Mouse (Mus musculus): ENCODE results near the gene Il34.

The Il34 gene

DNA sequence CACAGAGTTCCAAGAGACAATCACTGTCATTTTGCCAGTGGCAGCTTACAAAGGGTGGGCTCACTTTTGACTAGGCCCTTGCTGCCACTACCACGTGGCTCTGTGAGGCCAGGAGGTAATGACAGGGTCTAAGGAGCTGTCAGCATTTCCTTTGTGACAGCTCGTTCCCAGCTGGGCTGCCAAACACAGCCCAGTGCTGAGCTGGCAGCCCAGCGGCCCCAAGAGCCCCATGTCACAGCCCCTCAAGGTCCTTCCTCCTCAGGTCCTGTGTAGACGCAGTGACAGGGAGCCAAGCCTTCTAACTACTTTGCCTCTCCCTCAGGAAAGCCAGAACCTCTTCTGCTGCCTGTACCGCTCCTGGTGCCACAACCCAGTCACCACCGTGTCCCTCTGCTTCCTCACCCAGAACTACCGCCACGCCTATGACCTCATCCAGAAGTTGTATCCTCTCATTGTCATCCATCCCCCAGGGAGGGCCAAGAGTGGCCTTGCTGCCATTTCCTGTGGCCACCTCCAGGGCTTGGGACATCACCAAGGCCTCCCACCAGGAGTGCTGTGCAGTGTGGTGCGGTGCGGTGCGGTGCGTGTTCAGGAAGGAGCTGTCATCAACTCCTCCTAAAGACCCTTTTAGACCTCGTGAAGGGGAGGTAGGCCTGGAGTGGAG is 94.3 kb downstream of the Il34 start:
- in situ Hi-C loops (cut with MboI, MseI) = no loop called here

DNA sequence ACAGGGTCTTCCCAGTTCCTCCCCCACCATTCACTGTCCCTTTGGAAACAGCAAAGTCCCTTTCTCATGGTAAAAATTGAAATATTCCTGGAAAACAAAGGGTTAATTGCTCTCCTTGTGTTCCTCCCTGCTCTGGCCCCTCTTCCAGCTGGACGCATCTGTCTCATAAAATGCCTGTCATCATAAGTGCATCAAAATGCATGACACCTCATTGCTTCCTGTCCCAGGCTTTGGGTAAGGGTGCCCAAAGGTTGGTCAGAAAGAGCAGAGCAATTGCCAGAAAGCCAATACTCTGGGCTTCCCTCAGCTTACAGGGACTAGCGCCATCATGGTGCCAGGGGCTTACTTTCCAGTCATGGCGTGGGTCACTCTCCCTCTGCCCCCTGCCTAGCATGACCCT is 95.1 kb downstream of the Il34 start:
- in situ Hi-C loops (cut with MboI, MseI) = no loop called here

DNA sequence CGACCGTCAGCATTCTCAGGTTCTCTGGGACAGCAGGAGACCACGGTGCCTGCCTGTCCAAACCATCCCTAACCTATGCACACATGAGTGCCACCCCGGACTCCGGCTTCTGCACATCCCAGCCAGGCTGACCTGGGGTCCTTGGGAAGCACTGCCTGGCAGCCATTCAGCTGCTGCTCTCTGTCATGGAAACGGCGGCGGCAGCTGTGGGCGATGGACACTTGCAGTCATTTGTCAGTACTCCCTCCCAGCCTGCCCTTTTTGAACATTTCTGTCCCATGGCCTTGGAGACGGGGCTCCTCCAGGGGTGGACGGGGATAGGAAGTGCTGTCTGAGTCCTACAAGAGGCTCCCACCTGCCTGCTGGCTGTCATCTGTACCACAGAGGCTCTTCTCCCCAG is 97.3 kb downstream of the Il34 start:
- in situ Hi-C loops (cut with MboI, MseI) = loop anchor here (10.0 kb wide), 1 partner anchor 56 kb away; no protein-coding TSS in a partner anchor

DNA sequence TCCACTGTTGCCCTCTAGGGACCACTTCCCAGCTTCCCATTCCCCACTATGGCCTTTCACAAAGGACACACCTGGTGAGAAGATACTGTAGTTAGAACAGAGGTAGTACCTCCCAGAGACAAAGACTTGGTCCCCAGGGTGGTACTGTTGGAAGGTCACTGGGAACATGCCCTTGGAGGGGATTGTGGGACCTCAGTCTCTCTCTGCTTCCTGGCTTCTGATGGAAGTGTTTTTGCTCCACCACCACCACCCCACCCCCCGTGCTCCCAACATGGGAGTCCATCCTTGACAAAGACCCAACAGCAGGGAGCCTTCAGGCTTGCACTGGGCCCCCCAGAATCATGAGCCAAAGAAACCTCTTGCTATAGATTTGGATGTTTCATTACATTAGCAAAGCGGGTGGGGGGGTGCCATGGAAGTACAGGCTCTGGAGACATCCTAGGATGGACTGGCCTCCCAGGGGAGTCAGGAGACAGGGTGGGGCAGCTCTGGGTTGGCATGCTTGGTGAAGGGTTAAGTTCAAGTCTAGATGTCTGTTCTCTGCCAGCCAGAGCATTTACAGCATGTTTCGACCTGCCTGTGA is 99.3 kb downstream of the Il34 start:
- in situ Hi-C loops (cut with MboI, MseI) = loop anchor here (10.0 kb wide), 1 partner anchor 58 kb away; no protein-coding TSS in a partner anchor

DNA sequence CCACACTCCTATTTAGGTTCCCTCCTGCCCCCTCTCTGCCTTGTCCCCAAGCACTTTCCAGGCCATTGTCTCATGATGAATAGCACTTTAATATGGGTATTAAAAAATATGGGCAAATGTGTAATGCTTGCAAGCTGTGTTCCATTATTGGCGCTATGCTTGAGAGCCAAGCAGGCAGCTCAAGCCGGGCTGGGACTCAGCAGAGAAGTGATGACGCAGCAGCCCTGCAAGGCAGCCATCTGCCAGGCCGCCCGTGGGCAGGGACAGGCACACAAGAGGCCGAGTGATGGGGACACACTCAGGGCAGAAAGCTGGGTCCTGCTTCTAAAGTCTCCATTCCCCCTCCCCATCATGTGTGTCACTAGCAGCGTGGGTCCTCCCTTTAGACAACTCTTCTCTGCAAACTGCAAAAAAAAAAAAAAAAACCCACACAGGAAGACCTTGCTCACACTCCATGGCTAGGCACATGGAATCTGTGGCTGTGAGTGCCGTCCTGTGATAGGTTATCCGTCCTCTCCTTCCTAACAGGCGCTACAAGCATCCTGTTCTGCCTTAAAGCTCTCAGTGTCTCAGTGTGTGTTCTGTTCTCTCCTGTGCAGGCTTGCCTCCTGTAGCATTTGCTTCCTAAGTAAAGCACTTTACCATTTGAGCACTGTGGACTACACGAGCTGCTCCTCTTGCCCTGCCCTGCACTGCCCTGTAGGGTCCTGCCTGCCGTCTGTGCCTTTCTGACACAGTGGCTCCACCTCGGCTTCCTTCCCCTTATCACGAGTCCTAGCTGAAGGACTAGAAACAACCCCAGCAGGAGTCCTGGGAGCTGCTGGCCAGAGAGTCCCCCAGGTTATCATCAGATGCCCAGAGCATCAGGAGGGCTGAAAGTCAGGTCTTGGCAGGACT is 100.1 kb downstream of the Il34 start:
- in situ Hi-C loops (cut with MboI, MseI) = loop anchor here (10.0 kb wide), 1 partner anchor 59 kb away; no protein-coding TSS in a partner anchor

DNA sequence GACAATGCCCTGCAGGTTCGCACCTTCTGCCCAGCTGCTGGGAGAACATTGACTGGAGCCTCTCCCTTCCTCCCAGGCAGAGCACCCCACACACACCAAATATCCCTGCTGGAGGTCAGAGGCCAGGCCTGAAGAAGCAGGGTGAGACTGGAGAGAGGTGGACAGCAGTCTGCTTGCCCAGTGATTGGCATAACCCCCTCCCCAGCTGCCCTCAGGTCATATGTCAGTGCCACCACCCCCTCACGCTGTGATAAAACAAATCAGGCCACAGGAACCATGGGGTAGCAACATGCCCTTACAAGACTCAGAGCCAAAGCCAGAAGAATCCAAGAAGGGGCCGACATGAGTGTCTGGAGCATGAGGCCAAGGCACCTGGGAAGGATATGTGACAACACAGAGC is 101.6 kb downstream of the Il34 start:
- in situ Hi-C loops (cut with MboI, MseI) = loop anchor here (10.0 kb wide), 1 partner anchor 61 kb away; no protein-coding TSS in a partner anchor

DNA sequence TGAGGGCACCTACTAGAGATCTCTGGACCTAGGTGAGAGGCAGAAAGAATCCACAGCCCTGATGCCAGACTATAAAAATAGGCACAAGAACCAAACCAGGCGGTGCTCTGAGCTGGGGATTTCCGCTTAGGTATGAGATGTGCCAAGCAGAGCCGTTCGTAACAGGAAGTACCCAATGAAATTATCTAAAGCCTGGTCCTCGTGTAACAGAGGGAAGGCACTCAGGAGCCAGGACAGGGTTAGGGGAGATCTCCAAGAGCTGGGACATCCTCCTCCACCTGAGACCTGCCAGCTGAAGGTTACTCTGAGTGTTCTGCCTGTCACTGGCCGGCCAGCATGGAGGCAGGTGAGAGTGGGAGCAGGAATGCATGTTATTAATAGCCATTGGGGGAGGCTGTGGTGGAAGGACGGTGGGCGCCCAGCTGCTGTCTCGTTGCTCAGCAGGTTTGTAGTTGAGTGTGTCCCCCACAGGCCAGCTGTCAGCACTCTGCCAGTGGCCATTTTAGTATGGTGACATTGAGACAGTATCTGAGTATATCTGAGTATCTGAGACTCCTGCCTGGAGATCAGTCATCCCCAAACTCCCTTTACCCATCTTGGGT is 102.2 kb downstream of the Il34 start:
- in situ Hi-C loops (cut with MboI, MseI) = loop anchor here (10.0 kb wide), 1 partner anchor 61 kb away; no protein-coding TSS in a partner anchor

DNA sequence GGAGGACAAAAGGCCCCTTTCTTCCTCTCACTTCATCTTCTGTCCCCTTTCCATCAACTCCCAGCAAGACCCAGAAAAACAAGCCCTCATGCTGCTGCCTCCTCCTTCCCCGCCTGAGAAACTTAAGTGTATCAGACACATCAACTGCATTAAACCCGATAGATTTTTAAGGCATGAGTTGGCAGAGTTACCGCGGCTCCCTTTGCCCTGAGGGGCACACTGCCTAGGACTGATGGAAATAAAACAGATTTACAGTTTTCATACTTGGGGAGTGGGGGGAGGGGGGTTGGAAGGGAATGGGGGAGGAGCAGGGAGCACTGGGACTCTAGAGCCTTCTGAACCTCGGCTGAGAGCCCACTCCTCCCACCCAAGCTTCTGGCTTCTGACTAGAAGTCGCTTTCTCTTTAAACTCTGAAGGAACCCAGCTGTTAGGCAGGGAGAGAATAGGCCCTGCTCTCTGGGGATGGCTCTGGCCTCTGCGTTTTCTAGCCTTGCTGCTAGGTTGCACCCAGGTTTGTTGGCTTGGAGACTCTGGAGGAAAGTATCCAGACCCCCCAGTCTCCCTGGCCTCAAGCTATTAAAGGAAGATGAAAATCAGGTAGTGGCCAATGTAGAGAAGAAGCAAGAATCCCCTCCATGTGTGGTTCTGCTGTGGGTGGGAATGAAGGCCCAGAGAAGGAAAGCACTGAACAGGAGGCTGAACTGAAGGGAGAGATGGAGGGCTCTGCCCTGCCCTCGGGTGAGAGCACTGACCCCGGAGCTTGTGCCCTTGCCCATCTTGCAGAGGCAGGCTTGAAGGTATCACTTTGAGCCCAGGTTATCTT is 102.9 kb downstream of the Il34 start:
- in situ Hi-C loops (cut with MboI, MseI) = loop anchor here (10.0 kb wide), 1 partner anchor 62 kb away; no protein-coding TSS in a partner anchor

DNA sequence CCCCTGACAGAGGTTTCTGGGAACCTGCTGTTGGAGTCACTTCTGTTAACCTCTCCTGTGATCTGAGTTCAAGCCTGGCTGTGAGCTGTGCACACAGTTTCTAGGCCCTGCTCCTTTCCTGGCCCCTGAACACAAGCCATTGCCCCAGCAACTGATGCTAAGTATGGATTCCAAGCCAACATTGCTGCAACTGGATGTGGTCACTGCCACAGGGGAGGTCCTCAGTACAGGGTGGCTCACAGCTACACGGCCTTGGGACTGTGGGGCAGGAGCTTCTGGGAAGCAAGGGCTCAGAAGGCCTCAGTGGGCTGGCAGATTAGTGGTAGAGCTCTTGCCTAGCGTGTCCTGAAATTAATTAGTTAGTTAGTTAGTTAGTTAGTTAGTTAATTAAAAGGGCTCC is 105.2 kb downstream of the Il34 start:
- in situ Hi-C loops (cut with MboI, MseI) = loop anchor here (10.0 kb wide), 1 partner anchor 64 kb away; no protein-coding TSS in a partner anchor

DNA sequence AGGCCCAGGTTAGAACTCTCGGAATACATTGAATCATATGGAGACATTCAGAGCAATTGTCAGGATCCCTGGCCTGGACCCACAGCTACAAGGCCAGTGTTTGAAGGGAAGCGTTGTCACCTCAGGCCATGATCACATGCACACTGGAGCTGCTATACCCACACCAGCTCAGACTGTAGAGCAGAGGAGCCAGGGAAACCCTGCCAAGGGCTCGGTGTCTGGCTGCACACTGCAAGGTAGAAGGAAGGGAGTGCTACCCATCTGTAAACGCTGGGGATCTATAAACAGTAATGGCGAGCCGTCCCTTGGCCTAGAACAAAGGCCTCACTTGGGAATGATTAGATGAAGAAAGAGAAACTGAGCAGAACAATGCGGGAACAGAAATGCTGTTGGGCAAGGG is 106.2 kb downstream of the Il34 start:
- in situ Hi-C loops (cut with MboI, MseI) = no loop called here

DNA sequence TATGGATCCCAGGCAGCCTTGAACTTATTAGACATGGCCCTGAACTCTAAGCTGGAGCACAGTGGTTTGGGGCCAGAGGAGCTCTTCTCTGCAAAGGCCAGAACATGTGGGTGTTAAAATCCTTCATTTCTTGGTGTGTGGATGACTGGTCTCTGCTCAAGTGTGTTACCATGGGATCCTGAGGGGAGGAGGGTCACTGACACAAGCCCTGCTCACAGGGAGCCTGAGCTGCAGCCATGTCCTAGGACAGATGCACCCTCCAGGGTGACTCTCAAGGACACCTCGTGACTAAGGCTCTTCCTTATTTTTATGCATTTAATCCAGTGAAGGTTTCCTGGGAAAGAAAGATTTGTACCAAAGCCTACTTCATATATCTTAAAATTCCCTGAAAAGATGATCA is 107.6 kb downstream of the Il34 start:
- in situ Hi-C loops (cut with MboI, MseI) = no loop called here

DNA sequence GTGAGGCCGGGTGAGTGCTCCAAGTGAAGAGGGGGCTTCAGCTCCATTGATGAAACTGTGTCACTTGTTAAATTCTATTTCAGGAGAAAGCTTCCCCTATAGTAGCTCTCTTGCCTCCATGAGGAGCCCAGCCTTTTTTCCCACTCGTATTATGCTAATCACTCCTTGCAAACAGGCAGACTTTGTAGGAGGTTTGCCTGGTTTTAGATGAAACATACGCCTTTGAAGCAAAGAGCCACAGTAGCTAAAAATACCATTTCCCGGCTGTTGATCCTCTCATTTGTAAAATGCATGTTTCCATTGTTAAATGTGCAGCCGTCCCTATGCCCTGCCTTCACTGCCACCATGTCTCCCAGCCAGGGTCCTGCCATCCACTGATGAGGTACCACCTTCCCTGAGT is 108.2 kb downstream of the Il34 start:
- in situ Hi-C loops (cut with MboI, MseI) = no loop called here

DNA sequence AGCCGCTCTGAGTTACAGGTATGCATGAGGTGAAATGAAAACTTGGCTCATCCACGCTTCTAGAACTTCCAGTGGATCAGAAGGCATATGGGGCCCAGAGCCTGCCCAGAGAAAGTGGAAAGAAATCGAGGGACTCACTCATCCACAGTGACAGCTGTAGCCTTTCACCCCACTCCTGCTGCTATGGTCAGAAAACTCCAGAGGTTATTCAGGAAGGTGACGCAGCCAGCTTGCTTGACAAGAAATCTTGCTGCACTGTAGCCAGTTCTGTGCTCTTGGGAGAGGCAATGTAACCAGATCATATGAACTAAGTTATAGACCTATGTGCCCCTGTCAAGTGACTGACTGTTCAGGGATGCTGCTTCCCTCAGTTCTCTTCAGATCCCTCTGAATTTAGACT is 109.7 kb downstream of the Il34 start:
- in situ Hi-C loops (cut with MboI, MseI) = no loop called here

DNA sequence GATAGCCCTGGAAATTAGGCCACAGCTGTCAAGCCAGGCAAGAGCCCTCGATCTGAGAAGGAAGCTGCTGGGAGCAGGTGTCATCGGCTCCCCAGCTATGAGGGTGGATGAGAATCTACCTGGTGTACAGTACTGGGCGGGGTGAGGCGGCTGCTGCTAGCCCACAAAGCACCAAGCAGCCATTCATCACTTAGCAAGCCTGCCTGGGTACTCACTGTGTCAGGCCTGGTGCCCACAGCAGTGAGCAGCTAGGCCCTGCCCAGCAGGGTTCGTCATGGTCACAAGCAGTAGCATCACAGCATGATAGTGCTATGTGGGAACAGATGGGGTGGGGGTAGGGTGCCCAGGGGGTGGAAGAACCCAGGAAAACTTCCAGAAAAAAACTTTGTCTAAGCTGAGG is 110.3 kb downstream of the Il34 start:
- in situ Hi-C loops (cut with MboI, MseI) = no loop called here

DNA sequence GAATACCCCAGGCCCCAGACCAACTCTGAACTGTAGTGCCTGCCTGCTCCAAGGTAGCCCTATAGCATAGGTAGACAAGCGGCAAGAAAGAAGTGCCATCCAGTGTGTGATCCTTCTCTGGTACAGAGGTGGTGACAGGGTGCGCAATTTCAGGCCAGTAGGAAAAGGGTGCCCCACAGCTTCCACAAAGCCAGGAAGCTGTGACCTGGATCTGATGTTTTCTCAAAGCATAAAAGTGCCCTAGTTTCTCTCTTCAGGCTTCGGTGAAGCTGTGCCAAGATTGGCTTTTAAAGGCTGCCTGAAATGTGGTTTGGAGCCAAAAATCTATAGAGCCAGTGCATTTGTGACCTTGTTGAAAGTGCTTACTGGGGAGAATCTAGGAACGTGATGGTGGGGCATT is 110.9 kb downstream of the Il34 start:
- in situ Hi-C loops (cut with MboI, MseI) = no loop called here

DNA sequence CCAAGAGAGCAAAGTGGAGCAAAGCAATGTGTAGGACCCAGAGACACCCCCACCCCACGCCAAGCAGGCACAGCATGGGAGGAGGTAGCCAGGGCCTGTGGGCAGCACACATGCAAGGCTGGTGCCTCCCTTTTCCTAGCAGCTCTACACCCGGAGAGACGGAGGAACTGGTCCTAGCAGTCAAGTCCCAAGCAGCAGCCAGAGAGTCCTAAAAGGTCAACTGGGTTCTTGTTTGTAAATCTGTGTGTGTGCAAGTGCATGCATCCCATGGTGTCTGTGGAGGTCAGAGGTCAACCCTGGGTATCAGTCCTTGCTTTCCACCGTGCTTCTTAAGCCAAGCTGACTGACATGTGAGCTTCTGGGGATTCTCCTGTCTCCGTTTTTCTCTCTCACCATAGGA is 111.5 kb downstream of the Il34 start:
- in situ Hi-C loops (cut with MboI, MseI) = no loop called here
